Mouse (Mus musculus) liver, embryonic 11.5 days (tissue): Measurements from ENCODE around the gene Blvra. TPM values are rescaled to one million over a fixed set of nuclear protein-coding genes. Genes with fewer than 3 reads are reported as not detected.
A peak's percentile ranks its signal among the peaks of the same experiment; 100 is the strongest.

ENCODE experiments used
- ATAC-seq: fragments of 200-750 bp; cut with Nextera tagmentation; replicated peaks from 2 replicates; pipeline ENCODE4 v1.8.0; 2017; ENCODE audit warnings: moderate number of reproducible peaks, mild to moderate bottlenecking, moderate TSS enrichment, moderate library complexity; ENCODE audit not compliant: low FRiP score
- DNase-seq: peaks from one replicate; pipeline ENCODE4 v3.0.0-alpha.2; 2017; ENCODE audit warnings: low spot score
- H3K27ac ChIP-seq: fragments of 300-500 bp; sonication (generic); 2 replicates; pipeline ENCODE4 v1.5.1; 2014; ENCODE audit warnings: mild to moderate bottlenecking, low read depth, low read length, control low read depth
- H3K27me3 ChIP-seq: fragments of 300-500 bp; sonication (generic); replicated peaks from 2 replicates; pipeline ENCODE4 v1.6.1; 2014; ENCODE audit warnings: low read length, mixed read lengths; ENCODE audit not compliant: control insufficient read depth, insufficient read depth
- H3K36me3 ChIP-seq: fragments of 300-500 bp; sonication (generic); 2 replicates; pipeline ENCODE4 v1.6.1; 2014; ENCODE audit warnings: mild to moderate bottlenecking, low read length, moderate library complexity, mixed read lengths; ENCODE audit not compliant: control insufficient read depth, insufficient read depth
- H3K4me1 ChIP-seq: fragments of 300-500 bp; sonication (generic); replicated peaks from 2 replicates; pipeline ENCODE4 v1.6.1; 2014; ENCODE audit warnings: low read length, mixed read lengths; ENCODE audit not compliant: control insufficient read depth, insufficient read depth
- H3K4me2 ChIP-seq: fragments of 300-500 bp; sonication (generic); 2 replicates; pipeline ENCODE4 v1.6.1; 2014; ENCODE audit warnings: mild to moderate bottlenecking, control low read depth, moderate library complexity
- H3K4me3 ChIP-seq: fragments of 300-500 bp; sonication (generic); 2 replicates; pipeline ENCODE4 v1.5.1; 2014; ENCODE audit warnings: low read depth, low read length, control low read depth
- H3K9ac ChIP-seq: fragments of 300-500 bp; sonication (generic); 2 replicates; pipeline ENCODE4 v1.6.1; 2014; ENCODE audit warnings: low read depth, low read length, control low read depth
- H3K9me3 ChIP-seq: fragments of 300-500 bp; sonication (generic); 2 replicates; pipeline ENCODE4 v1.6.1; 2016; ENCODE audit warnings: low read length, inconsistent platforms, mixed read lengths; ENCODE audit not compliant: control insufficient read depth
- WGBS: fragments of 180-500 bp; shearing (Covaris S2); extraction: QIAGEN DNeasy Blood & Tissue Kit; methylation state at CpG from one replicate; pipeline ENCODE4 v1.1.7; 2014; 5-methylcytosine and 5-hydroxymethylcytosine counted together
- polyA plus RNA-seq: library from polyadenylated mRNA; unstranded; fragments of >200 nt; fragmentation: Nextera tagmentation; extraction: Ambion mirVana; gene quantifications from 2 replicates; pipeline ENCODE4 v1.2.1, GENCODE M21; 2014

Blvra gene
- 69.6 and 78.2 TPM in 2 replicates for polyA plus RNA-seq

- Histone ChIP-seq H3K9me3 (no peaks in the 10 kb centered on the region), H3K27me3 (no peaks in the 10 kb centered on the region), H3K4me1 (peaks cover 5% of the 10 kb centered on the region; the same call in 1 of the 2 replicates), H3K4me2 (peak within 1 kb of the TSS; percentile 69), H3K27ac (peak within 1 kb of the TSS; percentile 46; the same call in 1 of the 2 replicates), H3K9ac (peak within 1 kb of the TSS; percentile 74), H3K36me3 (0 out of 2 replicates have a peak, but pooled peaks cover 2% of the 10 kb centered on the region), H3K4me3 (peak within 1 kb of the TSS; percentile 64)
- peak; percentile 84 for DNase-seq
- under 1% methylated on average over 30 of the region's 32 CpGs for WGBS
- peak; percentile 99 for ATAC-seq
These were observed at the start of gene Blvra for GRCm38 (mm10) chr2:127070435-127070841. Blvra (plus strand) TSS chr2:127070665.

DNA sequence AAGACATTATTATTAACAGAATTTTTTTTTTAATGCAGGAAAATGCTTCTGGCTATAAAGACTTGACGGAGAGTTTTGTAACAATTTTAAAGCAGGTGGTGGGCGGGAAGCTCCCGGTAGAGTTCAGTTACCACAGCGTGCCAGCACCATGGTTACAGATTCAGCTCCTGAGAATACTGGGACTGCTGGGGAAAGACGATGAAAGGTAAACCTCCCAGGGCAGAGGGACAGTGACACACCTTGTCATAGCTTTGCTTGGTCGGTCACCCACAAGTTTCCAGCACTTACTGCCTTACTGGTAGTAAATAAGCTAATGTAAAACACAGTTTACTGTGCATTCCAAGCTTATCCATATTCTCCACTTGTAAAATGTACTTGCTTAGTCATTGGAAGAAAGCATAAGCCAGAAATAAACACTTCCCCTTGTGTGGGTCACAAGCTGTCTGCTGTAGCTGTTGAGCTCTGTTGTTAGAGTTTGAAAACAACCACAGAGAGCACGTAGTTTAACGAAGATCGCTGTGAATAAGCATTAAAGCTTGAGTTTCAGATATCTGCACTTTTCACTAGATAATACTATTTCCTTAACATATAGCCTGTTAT lies 35.4 kb upstream of the Blvra start:
- no peak overlapping the region for H3K4me3 ChIP-seq
- H3K9me3 ChIP-seq, result no peaks in the 10 kb centered on the region
- no peak overlapping the region for H3K4me2 ChIP-seq
- no peak overlapping the region for H3K9ac ChIP-seq
- H3K36me3 ChIP-seq, result peaks cover 6% of the 10 kb centered on the region
- DNase-seq, result no peak
- H3K27me3 ChIP-seq, result no peaks in the 10 kb centered on the region
- ATAC-seq, result no peak
- H3K27ac ChIP-seq, result no peak overlapping the region
- no peaks in the 10 kb centered on the region for H3K4me1 ChIP-seq
- 92% methylated on average over 9 of the region's 9 CpGs for WGBS

- WGBS, result 91% methylated on average over 4 of the region's 4 CpGs
- H3K36me3 ChIP-seq, result peaks cover 9% of the 10 kb centered on the region
- ATAC-seq (no peak), DNase-seq (no peak)
- no peak overlapping the region for H3K4me3 ChIP-seq
- no peaks in the 10 kb centered on the region for H3K9me3 ChIP-seq
- H3K27me3 ChIP-seq, result no peaks in the 10 kb centered on the region
- H3K9ac ChIP-seq, result no peak overlapping the region
- no peak overlapping the region for H3K4me2 ChIP-seq
- no peak overlapping the region for H3K27ac ChIP-seq
- no peaks in the 10 kb centered on the region for H3K4me1 ChIP-seq
These were observed 33.2 kb upstream of the Blvra start for GRCm38 (mm10) chr2:127037299-127037698.

- Histone ChIP-seq H3K4me3 (no peak overlapping the region), H3K4me1 (no peaks in the 10 kb centered on the region), H3K36me3 (peaks cover 20% of the 10 kb centered on the region), H3K27ac (no peak overlapping the region), H3K27me3 (no peaks in the 10 kb centered on the region), H3K9ac (no peak overlapping the region), H3K9me3 (no peaks in the 10 kb centered on the region), H3K4me2 (no peak overlapping the region)
- DNase-seq (no peak), ATAC-seq (no peak)
- WGBS, result 88% methylated on average over 9 of the region's 9 CpGs
These were observed 9.0 kb upstream of the Blvra start for GRCm38 (mm10) chr2:127061471-127061870.

DNA sequence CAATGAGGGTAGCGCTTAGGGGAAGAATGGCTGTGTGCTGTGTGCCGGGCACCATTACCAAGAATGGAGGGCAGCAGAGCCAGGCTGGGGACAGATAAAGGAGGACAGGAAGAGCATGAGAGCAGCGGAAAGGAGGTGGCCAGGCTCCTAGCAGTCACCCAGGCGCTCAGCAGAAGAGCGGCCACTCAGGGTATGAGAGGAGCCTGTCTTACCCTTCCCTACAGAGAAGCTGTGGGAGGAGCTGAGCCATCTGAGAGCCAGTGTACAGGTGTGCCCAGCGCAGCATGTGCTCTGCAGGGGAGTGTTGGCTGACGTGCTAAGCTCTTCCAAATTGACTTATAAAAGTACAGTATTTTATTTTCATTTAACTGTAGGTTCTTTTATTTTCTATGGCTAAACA lies 1.7 kb upstream of the Blvra start:
- WGBS, result 74% methylated on average over 7 of the region's 7 CpGs

DNA sequence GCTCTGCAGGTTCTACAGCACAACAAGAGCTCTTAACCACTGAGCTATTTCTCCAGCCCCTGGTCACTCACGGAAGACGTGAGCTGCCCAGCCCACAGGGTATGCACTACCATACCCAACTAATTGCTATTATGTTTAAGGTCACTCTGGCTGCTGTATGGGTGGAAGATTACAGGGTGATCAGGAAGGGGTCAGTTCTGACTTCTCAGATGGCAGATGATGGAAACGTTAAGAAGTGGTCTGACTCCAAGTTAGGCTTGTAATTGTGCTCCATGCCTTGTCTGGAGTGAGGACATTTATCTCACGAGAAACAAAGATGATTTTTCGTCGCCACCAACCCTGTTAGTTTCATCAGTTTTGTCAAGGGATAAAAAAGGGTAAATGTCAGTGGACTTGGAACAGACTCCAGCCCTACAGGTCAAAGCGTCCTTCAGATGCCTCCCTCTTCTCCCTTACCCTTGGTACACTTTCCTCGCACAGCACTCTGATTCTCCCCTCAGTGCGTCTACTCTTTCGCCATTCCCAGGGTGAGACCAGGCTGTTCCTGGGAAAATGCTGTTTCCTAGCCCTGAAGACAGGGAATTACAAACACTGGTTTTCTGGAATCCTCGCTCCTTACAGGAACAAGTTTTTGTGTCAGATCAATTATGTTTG lies 557 bp upstream of the Blvra start:
- DNase-seq (no peak), ATAC-seq (no peak)
- H3K27ac ChIP-seq, result peak overlapping the region; percentile 33; the same call in 1 of the 2 replicates
- H3K9ac ChIP-seq, result peak overlapping the region; percentile 74
- H3K4me3 ChIP-seq, result peak overlapping the region; percentile 64
- H3K4me2 ChIP-seq, result peak overlapping the region; percentile 69
- 24% methylated on average over 11 of the region's 11 CpGs for WGBS
- H3K9me3 ChIP-seq, result no peaks in the 10 kb centered on the region
- H3K36me3 ChIP-seq, result 0 out of 2 replicates have a peak, but pooled peaks cover 2% of the 10 kb centered on the region
- H3K27me3 ChIP-seq, result no peaks in the 10 kb centered on the region
- H3K4me1 ChIP-seq, result peaks cover 5% of the 10 kb centered on the region; the same call in 1 of the 2 replicates

More for the DNA sequence above, 1.7 kb upstream of the Blvra start:
- Histone ChIP-seq H3K27me3 (no peaks in the 10 kb centered on the region), H3K9me3 (no peaks in the 10 kb centered on the region), H3K36me3 (0 out of 2 replicates have a peak, but pooled peaks cover 2% of the 10 kb centered on the region), H3K4me1 (peaks cover 5% of the 10 kb centered on the region; the same call in 1 of the 2 replicates), H3K4me2 (no peak overlapping the region), H3K4me3 (no peak overlapping the region), H3K27ac (no peak overlapping the region), H3K9ac (no peak overlapping the region)
- DNase-seq (no peak), ATAC-seq (no peak; the same call in 1 of the 2 replicates)

- 0 out of 2 replicates have a peak, but pooled peaks cover 2% of the 10 kb centered on the region for H3K36me3 ChIP-seq
- WGBS, result 9% methylated on average over 8 of the region's 9 CpGs
These were observed 414 bp downstream of the Blvra start for GRCm38 (mm10) chr2:127070879-127071278.

GRCm38 (mm10) chr2:127074116-127074515 lies 3.7 kb downstream of the Blvra start:
- H3K36me3 ChIP-seq, result no peaks in the 10 kb centered on the region
- H3K27me3 ChIP-seq, result no peaks in the 10 kb centered on the region
- ATAC-seq (no peak), DNase-seq (no peak)
- H3K9me3 ChIP-seq, result no peaks in the 10 kb centered on the region
- H3K4me1 ChIP-seq, result peaks cover 5% of the 10 kb centered on the region; the same call in 1 of the 2 replicates
- no peak overlapping the region for H3K9ac ChIP-seq
- no peak overlapping the region for H3K27ac ChIP-seq
- H3K4me2 ChIP-seq, result no peak overlapping the region
- no peak overlapping the region for H3K4me3 ChIP-seq
- WGBS, result 85% methylated on average over 2 of the region's 2 CpGs

More at GRCm38 (mm10) chr2:127070879-127071278, 414 bp downstream of the Blvra start:
- DNase-seq, result no peak
- ATAC-seq, result peak; percentile 32
- Histone ChIP-seq H3K9ac (peak overlapping the region; percentile 74), H3K27ac (peak overlapping the region; percentile 46; the same call in 1 of the 2 replicates), H3K4me3 (peak overlapping the region; percentile 64), H3K4me2 (peak overlapping the region; percentile 69), H3K27me3 (no peaks in the 10 kb centered on the region), H3K9me3 (no peaks in the 10 kb centered on the region), H3K4me1 (peaks cover 5% of the 10 kb centered on the region; the same call in 1 of the 2 replicates)
